Mouse (Mus musculus) gastrocnemius, adult 2 months (tissue): ENCODE measurements around the gene Dvl3. TPM values are rescaled to one million over a fixed set of nuclear protein-coding genes. Genes with fewer than 3 reads are reported as not detected.

Experiments
- DNase-seq: peaks from one replicate; pipeline ENCODE4 v3.0.0; 2022
- H3K27ac ChIP-seq: fragments of 200-600 bp; 2 replicates; pipeline ENCODE4 v1.8.1; 2022; ENCODE audit warnings: mild to moderate bottlenecking
- H3K4me3 ChIP-seq: fragments of 200-600 bp; 2 replicates; pipeline ENCODE4 v1.8.1; 2022; ENCODE audit warnings: mild to moderate bottlenecking, moderate library complexity
- CTCF ChIP-seq: fragments of 200-600 bp; IDR thresholded peaks from 2 replicates; pipeline ENCODE4 v1.8.1; 2022; ENCODE audit warnings: antibody characterized with exemption, mild to moderate bottlenecking, moderate library complexity
- intact Hi-C: fragments of 180-260 bp; cut with DNase I; formaldehyde crosslinking; loops from one replicate; pipeline ENCODE4 v1.15.1; 2025
- total RNA-seq, 2 experiments: library from RNA; stranded (reverse); gene quantifications; 2 replicates each; pipeline ENCODE4 v1.2.3; 2021

Dvl3 gene
- total RNA-seq, 2 experiments from 2014 or later: 30.7 to 31.3 TPM

DNA sequence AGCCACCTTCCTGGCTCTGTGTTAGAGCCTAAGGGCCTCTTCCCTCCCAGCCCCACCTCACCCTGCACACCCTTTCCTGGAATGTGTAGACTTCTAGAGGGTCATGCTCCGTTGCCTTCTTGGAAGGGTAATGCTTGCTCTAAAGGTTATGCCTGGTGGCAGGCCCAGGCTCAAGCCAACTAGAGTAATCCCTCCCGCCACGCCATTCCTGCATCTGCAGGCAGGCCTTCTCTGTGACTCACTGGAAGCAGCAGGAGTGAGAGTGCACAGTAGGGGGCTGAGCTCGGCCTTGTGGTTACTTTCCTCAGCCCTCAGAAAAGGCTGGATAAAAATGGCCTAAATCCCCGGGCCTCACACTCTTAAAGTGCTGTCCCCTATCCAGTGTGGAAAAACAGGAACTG is 20.3 kb downstream of the Dvl3 start:
- no peak for TF ChIP-seq CTCF
- intact Hi-C loops: loop anchor here (5.0 kb wide), 1 partner anchor 75 kb away; the partner anchor contains the start of genes Alg3, Eef1akmt4 and Gm49333
- DNase-seq: no peak
- peak overlapping the region; percentile 99 for H3K4me3 ChIP-seq
- H3K27ac ChIP-seq: peak overlapping the region; percentile 99

DNA sequence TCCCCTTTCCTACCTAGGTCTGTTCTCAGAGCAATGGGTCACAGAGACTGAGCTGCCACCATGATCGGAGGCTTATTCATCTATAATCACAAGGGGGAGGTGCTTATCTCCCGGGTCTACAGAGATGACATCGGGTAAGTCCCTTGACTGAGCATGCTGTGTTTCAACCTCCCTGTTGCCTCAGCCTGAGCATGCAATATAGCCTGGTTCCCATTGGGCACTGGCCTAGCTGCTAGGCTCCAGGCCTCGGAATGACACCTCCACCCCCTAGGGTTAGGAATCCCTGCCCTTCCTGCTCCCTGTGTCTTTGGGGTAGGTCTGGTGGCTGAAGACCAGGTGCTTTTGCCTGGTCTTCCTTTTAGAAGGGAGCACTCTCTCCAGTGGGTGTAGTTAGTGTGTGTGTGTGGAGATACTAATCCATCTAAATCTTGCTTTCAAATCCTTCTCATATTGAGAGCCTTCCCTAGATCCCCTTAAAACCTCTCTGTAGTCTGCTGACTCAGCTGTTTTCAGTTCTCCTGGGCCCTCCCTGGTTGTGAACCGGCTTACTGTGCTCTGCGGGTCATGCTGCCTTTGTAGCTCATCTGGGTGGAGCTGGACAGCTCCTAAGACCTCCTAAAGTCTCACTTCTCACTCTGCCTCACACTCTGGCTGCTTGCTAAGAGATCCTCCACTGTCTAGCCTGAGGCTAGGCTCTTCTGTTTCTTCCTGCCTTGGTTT is 21.0 kb downstream of the Dvl3 start:
- intact Hi-C loops: loop anchor here (5.0 kb wide), 1 partner anchor 75 kb away; the partner anchor contains the start of genes Alg3, Eef1akmt4 and Gm49333
- Histone ChIP-seq H3K4me3 (peak overlapping the region; percentile 99), H3K27ac (peak overlapping the region; percentile 99)
- DNase-seq: no peak
- no peak for TF ChIP-seq CTCF

DNA sequence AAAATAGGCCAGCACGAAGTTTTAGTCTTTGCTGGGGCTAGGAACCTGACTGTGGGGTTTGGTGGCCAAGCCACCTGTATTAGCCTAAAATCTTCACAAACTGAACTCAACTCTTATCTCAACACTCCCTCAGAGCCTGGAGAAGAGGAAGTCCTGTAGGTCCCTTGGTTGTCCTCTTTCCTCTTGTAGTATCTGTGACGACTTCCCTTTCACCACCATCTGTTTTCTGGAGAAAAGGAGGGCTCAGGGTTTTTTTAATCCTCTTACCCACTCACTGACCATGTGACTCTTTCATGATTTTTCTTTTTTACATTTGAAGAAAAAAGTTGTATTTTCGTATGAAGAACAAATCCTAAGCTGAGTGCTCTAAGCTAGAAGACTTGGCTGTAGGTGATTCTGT is 22.9 kb downstream of the Dvl3 start:
- intact Hi-C loops: loop anchor here (5.0 kb wide), 1 partner anchor 73 kb away; the partner anchor contains the start of genes Alg3, Eef1akmt4 and Gm49333
- no peak for DNase-seq

DNA sequence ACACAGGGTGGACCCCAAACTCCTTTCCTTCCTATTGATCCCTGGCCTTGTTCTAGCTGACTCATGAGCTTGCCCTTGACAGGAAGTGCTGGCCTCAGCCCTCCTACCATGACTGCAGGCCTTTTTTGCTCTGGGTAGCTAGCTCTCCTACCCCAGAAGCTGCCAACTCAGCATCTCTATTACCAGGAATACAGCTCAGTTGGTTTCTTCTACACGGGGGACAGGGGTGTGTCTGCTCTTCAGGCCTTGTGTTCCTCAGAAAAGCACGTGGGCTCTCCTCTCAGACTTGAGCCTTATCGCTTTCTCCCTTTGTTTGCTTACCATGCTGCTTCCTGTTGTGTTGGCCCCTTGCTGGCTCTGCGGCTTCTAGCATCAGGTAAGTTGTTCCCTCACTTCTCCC is 23.7 kb downstream of the Dvl3 start:
- no peak overlapping the region for H3K4me3 ChIP-seq
- no peak for TF ChIP-seq CTCF
- intact Hi-C loops: no loop called here
- no peak for DNase-seq
- no peak overlapping the region for H3K27ac ChIP-seq

More for the DNA sequence above, 22.9 kb downstream of the Dvl3 start:
- Histone ChIP-seq H3K4me3 (no peak overlapping the region), H3K27ac (no peak overlapping the region)
- TF ChIP-seq CTCF: no peak

DNA sequence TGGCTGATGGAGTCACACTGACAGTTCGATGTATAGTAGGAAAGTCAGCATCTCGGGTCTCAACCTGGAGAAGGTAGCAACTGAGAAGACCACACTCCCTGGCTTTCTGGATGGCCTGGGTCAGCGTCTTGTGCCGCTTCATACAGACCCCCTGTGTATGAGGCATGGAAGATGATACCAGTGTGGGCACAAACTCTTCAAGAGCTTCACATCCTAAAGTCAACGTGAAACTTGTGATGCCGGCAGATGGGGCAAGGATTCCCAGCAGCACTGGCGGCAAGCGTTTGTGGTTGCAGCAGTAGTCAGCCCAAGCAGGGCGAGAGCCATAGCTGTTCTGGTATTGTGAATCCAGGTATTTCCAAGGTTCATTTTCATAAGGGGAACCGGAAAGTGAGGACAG is 28.9 kb downstream of the Dvl3 start:
- TF ChIP-seq CTCF: no peak
- no peak for DNase-seq
- Histone ChIP-seq H3K4me3 (no peak overlapping the region), H3K27ac (no peak overlapping the region)
- intact Hi-C loops: loop anchor here (5.0 kb wide), 2 partner anchors 48 to 97 kb away; partner anchors contain the start of gene Eif2b5

DNA sequence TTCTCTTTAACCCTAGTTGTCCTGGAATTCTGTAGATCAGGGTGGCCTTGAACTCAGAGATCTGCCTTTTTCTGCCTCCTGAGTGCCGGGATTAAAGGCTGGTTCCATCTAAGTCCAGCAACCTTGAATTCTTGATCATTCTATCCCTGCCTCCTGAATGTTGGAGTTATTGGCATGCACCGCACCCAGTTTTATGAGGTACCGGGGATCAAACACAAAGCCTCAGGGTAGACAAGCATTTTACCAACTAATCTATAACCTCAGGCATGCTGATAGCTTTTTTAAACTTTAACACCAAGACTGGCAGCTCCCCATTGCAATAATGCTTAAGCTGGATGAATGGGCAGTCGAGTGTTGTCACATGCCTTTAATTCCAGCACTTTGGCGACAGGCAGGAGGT is 30.6 kb downstream of the Dvl3 start:
- Histone ChIP-seq H3K27ac (peak overlapping the region; percentile 89), H3K4me3 (peak overlapping the region; percentile 88)
- TF ChIP-seq CTCF: no peak
- no peak for DNase-seq
- intact Hi-C loops: loop anchor here (5.0 kb wide), 2 partner anchors 50 to 95 kb away; partner anchors contain the start of gene Eif2b5

GRCm38 (mm10) chr16:20548096-20548948 is 31.5 kb downstream of the Dvl3 start, which contains the start of gene Abcf3:
Gene Abcf3, plus strand, starts transcription at chr16:20548577.
- intact Hi-C loops: loop anchor here (5.0 kb wide), 2 partner anchors 51 to 94 kb away; partner anchors contain the start of gene Eif2b5
- peak within 1 kb of the TSS; percentile 89 for H3K27ac ChIP-seq
- peak; percentile 99 for DNase-seq
- peak within 1 kb of the TSS; percentile 88 for H3K4me3 ChIP-seq
- no peak for TF ChIP-seq CTCF

DNA sequence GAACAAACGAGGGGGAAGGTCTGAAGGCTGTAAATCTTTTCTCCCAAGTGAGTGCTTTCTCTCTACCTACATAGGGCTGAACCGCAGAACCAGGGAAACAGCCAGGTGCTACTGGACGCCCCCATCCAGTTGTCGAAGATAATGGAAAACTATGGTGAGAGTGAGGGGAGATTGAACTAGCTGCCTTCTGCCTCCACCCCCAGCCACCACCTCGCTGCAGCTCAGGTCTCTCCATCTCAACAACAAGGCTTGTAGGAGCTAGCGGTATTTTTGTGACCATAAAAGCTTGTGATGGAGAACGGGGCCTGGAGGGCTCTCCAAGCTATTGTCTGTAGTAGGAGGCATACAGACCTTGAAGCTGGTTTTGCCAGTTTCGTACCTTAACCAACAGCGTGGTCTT is 32.4 kb downstream of the Dvl3 start:
- intact Hi-C loops: loop anchor here (5.0 kb wide), 2 partner anchors 52 to 93 kb away; partner anchors contain the start of gene Eif2b5
- DNase-seq: no peak
- TF ChIP-seq CTCF: no peak
- H3K27ac ChIP-seq: peak overlapping the region; percentile 89
- H3K4me3 ChIP-seq: peak overlapping the region; percentile 88

DNA sequence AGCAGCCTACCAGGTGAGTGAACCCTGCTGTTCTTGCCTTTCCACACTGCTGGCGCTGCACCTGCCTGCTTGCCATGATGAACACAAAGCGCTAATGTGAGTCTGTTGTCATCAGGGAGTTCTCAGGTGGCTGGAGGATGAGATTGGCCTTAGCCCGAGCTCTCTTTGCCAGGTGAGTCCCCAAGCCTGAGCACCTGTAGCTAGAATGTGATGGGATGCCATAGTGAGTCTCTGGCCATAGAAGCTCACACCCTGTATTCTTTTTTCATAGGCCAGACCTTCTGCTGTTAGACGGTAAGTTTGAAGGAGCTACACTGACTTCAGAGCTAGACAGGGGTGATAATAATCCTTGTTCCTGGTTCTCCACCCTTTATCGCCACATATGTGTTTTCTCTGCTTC is 34.9 kb downstream of the Dvl3 start:
- intact Hi-C loops: no loop called here
- Histone ChIP-seq H3K4me3 (no peak overlapping the region), H3K27ac (no peak overlapping the region)
- no peak for DNase-seq
- TF ChIP-seq CTCF: no peak

DNA sequence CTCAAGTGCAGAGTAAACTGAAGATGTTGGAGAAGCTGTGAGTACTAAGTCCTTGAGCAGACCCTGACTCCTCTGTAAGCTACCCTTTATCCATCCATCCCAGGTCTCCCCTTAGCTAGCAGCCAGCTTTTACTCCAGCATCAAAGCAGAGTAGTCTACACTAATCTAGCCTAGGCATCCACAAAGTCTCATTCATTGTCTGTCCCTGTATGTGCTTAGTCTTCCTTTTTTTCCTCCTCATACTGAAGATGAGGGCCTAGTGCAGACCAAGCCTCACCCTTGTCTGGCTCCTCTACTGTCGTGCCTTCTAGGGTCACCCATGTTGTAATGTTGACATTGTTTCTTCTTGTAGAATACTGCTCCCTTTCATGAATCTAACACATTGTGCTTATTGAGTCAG is 35.8 kb downstream of the Dvl3 start:
- Histone ChIP-seq H3K4me3 (no peak overlapping the region), H3K27ac (no peak overlapping the region)
- intact Hi-C loops: no loop called here
- no peak for TF ChIP-seq CTCF
- no peak for DNase-seq

DNA sequence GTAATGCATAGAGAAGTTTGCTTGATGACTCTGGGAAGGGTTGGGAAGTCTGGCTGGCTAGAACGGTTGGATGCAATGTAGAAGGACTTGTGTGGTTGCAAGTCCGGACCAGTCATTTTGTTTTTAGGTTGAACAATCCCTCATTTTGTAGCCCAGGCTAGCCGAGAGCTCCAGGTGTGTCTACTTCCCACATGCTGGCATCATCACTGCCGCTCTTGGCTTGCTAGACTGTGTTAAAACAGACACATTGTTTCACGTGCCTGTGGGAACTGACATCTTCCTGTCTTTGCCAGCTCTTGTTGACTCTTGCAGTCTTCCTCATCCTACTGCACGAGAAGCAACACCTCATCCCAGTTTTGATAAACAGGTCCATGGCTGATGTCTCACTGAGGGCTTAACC is 38.2 kb downstream of the Dvl3 start:
- no peak overlapping the region for H3K4me3 ChIP-seq
- H3K27ac ChIP-seq: no peak overlapping the region
- intact Hi-C loops: no loop called here
- no peak for TF ChIP-seq CTCF
- no peak for DNase-seq

- H3K27ac ChIP-seq: no peak overlapping the region
- no peak for DNase-seq
- H3K4me3 ChIP-seq: no peak overlapping the region
- intact Hi-C loops: no loop called here
- no peak for TF ChIP-seq CTCF
These were observed 40.6 kb downstream of the Dvl3 start for GRCm38 (mm10) chr16:20557381-20557780.

- DNase-seq: no peak
- intact Hi-C loops: no loop called here
- TF ChIP-seq CTCF: no peak
- Histone ChIP-seq H3K27ac (no peak overlapping the region), H3K4me3 (no peak overlapping the region)
These were observed 48.3 kb downstream of the Dvl3 start for GRCm38 (mm10) chr16:20565075-20565474.

Other genes starting within 250 kb of the Dvl3 start
- gene Parl, start 214.6 kb upstream of the Dvl3 start, total RNA-seq: 10 to 100 TPM; 60.9 to 69.8 TPM
- 1 to 10 TPM in 1 of 2 experiments, under 1 TPM in 1; 0.18 to 1.0 TPM for gene Cyp2ab1, start 191.6 kb upstream of the Dvl3 start, total RNA-seq
- 10 to 100 TPM; 54.4 to 66.0 TPM for gene Abcc5, start 90.6 kb upstream of the Dvl3 start, total RNA-seq
- 10 to 100 TPM; 55.7 to 62.8 TPM for gene Eif2b5, start 18.2 kb upstream of the Dvl3 start, total RNA-seq
- gene Ap2m1, start 18.5 kb downstream of the Dvl3 start, total RNA-seq: 100 to 1,000 TPM; 137 to 157 TPM
- 10 to 100 TPM; 59.8 to 70.7 TPM for gene Abcf3, start 31.6 kb downstream of the Dvl3 start, total RNA-seq
- gene Vwa5b2, start 72.5 kb downstream of the Dvl3 start, total RNA-seq: under 1 TPM; 0.08 to 0.20 TPM
- gene Eef1akmt4, start 94.6 kb downstream of the Dvl3 start, total RNA-seq: 1 to 10 TPM; 3.4 to 6.3 TPM
- not detected for gene Gm49333, start 94.6 kb downstream of the Dvl3 start, total RNA-seq
- gene Alg3, start 94.8 kb downstream of the Dvl3 start, total RNA-seq: 10 to 100 TPM; 13.4 to 14.6 TPM
- 1 to 10 TPM; 1.1 to 1.3 TPM for gene Camk2n2, start 104.3 kb downstream of the Dvl3 start, total RNA-seq
- under 1 TPM in 1 of 2 experiments, not detected in 1; 0.42 TPM for gene Ece2, start 112.8 kb downstream of the Dvl3 start, total RNA-seq
- 100 to 1,000 TPM; 223 to 253 TPM for gene Psmd2, start 134.7 kb downstream of the Dvl3 start, total RNA-seq
- 100 to 1,000 TPM; 428 to 462 TPM for gene Eif4g1, start 151.3 kb downstream of the Dvl3 start, total RNA-seq
- gene Fam131a, start 176.3 kb downstream of the Dvl3 start, total RNA-seq: 10 to 100 TPM; 46.0 to 62.9 TPM
- 1 to 10 TPM; 7.6 to 9.2 TPM for gene Polr2h, start 200.7 kb downstream of the Dvl3 start, total RNA-seq
- 1 to 10 TPM in 1 of 2 experiments, under 1 TPM in 1; 0.89 to 1.0 TPM for gene Clcn2, start 200.8 kb downstream of the Dvl3 start, total RNA-seq
- 1 to 10 TPM; 2.9 to 3.6 TPM for gene Chrd, start 216.1 kb downstream of the Dvl3 start, total RNA-seq
- 1 to 10 TPM; 5.1 to 6.3 TPM for gene Thpo, start 217.5 kb downstream of the Dvl3 start, total RNA-seq